Mouse (Mus musculus): ENCODE measurements around the gene Gm10696. TPM values are rescaled to one million over a fixed set of nuclear protein-coding genes. Genes with fewer than 3 reads are reported as not detected.
"Not testable (repeated sequence)": the region's sequence is repeated elsewhere in the genome, so short reads cannot be mapped to it uniquely, and the experiment has no call there.

Gm10696 gene
- total RNA-seq (2021): not detected
- long read RNA-seq, experiment 1: 0 reads
- long read RNA-seq, experiment 2: 0 reads

GRCm38 (mm10) chr3:94178093-94178492, at the start of gene Gm10696:
TSS of gene Gm10696 (minus strand) at chr3:94178193.
- H3K27ac ChIP-seq; DNase-seq; intact Hi-C loops (cut with DNase I); H3K4me3 ChIP-seq: not testable (repeated sequence)

- H3K27ac ChIP-seq; intact Hi-C loops (cut with DNase I); DNase-seq; H3K4me3 ChIP-seq: not testable (repeated sequence)
Measured at GRCm38 (mm10) chr3:94196414-94196813, 18.4 kb upstream of the Gm10696 start, which contains the start of gene Gm5286. TSS of gene Gm5286 (plus strand) at chr3:94196714.

- intact Hi-C loops (cut with DNase I); H3K4me3 ChIP-seq; H3K27ac ChIP-seq; DNase-seq: not testable (repeated sequence)
Measured at GRCm38 (mm10) chr3:94167351-94167750, 10.6 kb downstream of the Gm10696 start.

Other genes starting within 250 kb of the Gm10696 start
- gene Gm9117, start 234.7 kb downstream of the Gm10696 start, total RNA-seq (2021): not detected
- not detected for gene Tdpoz5, start 216.9 kb downstream of the Gm10696 start, total RNA-seq (2021)
- gene Gm9125, start 123.3 kb downstream of the Gm10696 start, total RNA-seq (2021): not detected
- not detected for gene Gm10697, start 105.5 kb downstream of the Gm10696 start, total RNA-seq (2021)
- gene Gm5286, start 18.5 kb upstream of the Gm10696 start, total RNA-seq (2021): not detected
- gene Gm4778, start 85.8 kb upstream of the Gm10696 start, total RNA-seq (2021): not detected
- gene Them4, start 131.9 kb upstream of the Gm10696 start, total RNA-seq (2021): 10 to 100 TPM in 1 of 2 experiments, 1 to 10 TPM in 1; 7.5 to 10.8 TPM
- not detected for gene Them5, start 163.9 kb upstream of the Gm10696 start, total RNA-seq (2021)
- not detected for gene C2cd4d, start 184.2 kb upstream of the Gm10696 start, total RNA-seq (2021)
- 10 to 100 TPM; 97.8 to 99.7 TPM for gene Rorc, start 194.6 kb upstream of the Gm10696 start, total RNA-seq (2021)
- under 1 TPM; 0.31 to 0.39 TPM for gene Lingo4, start 220.3 kb upstream of the Gm10696 start, total RNA-seq (2021)
- gene Tdrkh, start 235.1 kb upstream of the Gm10696 start, total RNA-seq (2021): 1 to 10 TPM; 2.8 to 2.9 TPM